Mouse (Mus musculus): ENCODE measurements around the gene Chst15. TPM values are rescaled to one million over a fixed set of nuclear protein-coding genes. Genes with fewer than 3 reads are reported as not detected.

Chst15 gene
- polyA plus RNA-seq (2016; fragmentation: Nextera tagmentation; extraction: Ambion mirVana) = 11.8 and 12.7 TPM in 2 replicates

GRCm38 (mm10) chr7:132317036-132317541, at the start of gene Chst15:
Gene Chst15 (minus strand): TSS chr7:132317228.
- H3K27me3 ChIP-seq (replicated peaks; ENCODE audit: low read depth, poor library complexity, severe bottlenecking) = peaks cover 56% of the 10 kb centered on the region
- H3K36me3 ChIP-seq (replicated peaks) = no peaks in the 10 kb centered on the region
- H3K27ac ChIP-seq (replicated peaks) = peak within 1 kb of the TSS; percentile 90
- peak within 1 kb of the TSS; percentile 88 for H3K4me3 ChIP-seq
- H3K4me1 ChIP-seq = peaks cover 54% of the 10 kb centered on the region
- under 1% methylated on average over 34 of the region's 34 CpGs for WGBS
- peak; percentile 85 for DNase-seq (ENCODE audit: low spot score)
- H3K9me3 ChIP-seq = no peaks in the 10 kb centered on the region

GRCm38 (mm10) chr7:132365703-132366384, 48.8 kb upstream of the Chst15 start:
- H3K27me3 ChIP-seq (replicated peaks; ENCODE audit: low read depth, poor library complexity, severe bottlenecking) = peaks cover 39% of the 10 kb centered on the region
- WGBS = 86% methylated on average over 5 of the region's 5 CpGs
- H3K4me1 ChIP-seq = peaks cover 20% of the 10 kb centered on the region
- no peak for DNase-seq (ENCODE audit: low spot score)
- H3K27ac ChIP-seq (replicated peaks) = no peak overlapping the region
- H3K9me3 ChIP-seq = no peaks in the 10 kb centered on the region
- H3K36me3 ChIP-seq (replicated peaks) = no peaks in the 10 kb centered on the region
- no peak overlapping the region for H3K4me3 ChIP-seq

DNA sequence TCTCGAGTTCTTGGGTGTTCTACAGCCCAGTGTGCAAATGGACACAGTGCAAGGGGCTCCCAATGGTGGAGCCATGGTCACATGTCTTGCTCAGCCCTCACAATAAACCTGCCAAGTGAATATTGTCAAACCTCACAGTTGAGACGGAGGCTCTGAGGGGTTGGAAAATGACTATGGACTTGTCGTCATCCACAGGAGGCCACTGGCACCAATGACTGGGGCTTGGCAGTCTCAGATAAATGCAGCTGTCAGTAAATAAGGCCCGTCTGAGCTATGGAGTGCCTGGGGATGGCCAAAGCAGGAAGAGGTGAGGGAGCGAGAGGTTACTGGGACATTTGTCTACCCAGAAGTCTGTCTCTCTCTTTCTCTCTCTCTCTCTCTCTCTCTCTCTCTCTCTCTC, 48.1 kb upstream of the Chst15 start:
- Histone ChIP-seq H3K27me3 (replicated peaks; ENCODE audit: low read depth, poor library complexity, severe bottlenecking) (peaks cover 45% of the 10 kb centered on the region), H3K27ac (replicated peaks) (no peak overlapping the region), H3K4me3 (no peak overlapping the region), H3K36me3 (replicated peaks) (no peaks in the 10 kb centered on the region), H3K4me1 (peaks cover 20% of the 10 kb centered on the region), H3K9me3 (no peaks in the 10 kb centered on the region)
- WGBS = 86% methylated on average over 5 of the region's 5 CpGs
- DNase-seq (ENCODE audit: low spot score) = no peak

GRCm38 (mm10) chr7:132364506-132364905, 47.5 kb upstream of the Chst15 start:
- 36% methylated on average over 5 of the region's 5 CpGs for WGBS

DNA sequence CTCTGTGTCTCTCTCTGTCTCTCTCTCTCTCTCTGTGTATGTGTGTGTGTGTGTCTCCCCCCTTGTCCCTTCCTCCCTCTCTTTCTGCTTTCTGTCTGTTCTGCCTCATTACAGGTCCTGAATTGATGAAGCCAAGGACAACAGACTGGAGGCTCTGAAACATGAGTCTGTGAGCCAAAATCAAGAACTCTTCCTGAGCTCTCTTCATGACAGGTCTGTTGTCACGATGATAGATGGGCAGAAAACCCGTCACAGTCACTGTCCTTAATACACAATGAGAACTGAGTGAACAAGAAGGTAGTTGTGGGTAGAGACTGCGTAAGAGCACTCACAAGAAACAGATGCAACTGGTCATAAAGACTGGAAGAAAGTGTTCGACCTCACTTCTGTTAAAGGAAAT, 43.3 kb upstream of the Chst15 start:
- Histone ChIP-seq H3K4me1 (peaks cover 53% of the 10 kb centered on the region), H3K9me3 (no peaks in the 10 kb centered on the region), H3K36me3 (replicated peaks) (no peaks in the 10 kb centered on the region), H3K4me3 (no peak overlapping the region), H3K27ac (replicated peaks) (no peak overlapping the region), H3K27me3 (replicated peaks; ENCODE audit: low read depth, poor library complexity, severe bottlenecking) (peaks cover 47% of the 10 kb centered on the region)
- 76% methylated on average over 4 of the region's 4 CpGs for WGBS
- no peak for DNase-seq (ENCODE audit: low spot score)

More at GRCm38 (mm10) chr7:132364506-132364905, 47.5 kb upstream of the Chst15 start:
- DNase-seq (ENCODE audit: low spot score) = no peak
- Histone ChIP-seq H3K4me3 (no peak overlapping the region), H3K27me3 (replicated peaks; ENCODE audit: low read depth, poor library complexity, severe bottlenecking) (peaks cover 51% of the 10 kb centered on the region), H3K27ac (replicated peaks) (no peak overlapping the region), H3K36me3 (replicated peaks) (no peaks in the 10 kb centered on the region), H3K4me1 (peaks cover 21% of the 10 kb centered on the region), H3K9me3 (no peaks in the 10 kb centered on the region)

GRCm38 (mm10) chr7:132358709-132359108, 41.7 kb upstream of the Chst15 start:
- DNase-seq (ENCODE audit: low spot score) = no peak
- 45% methylated on average over 4 of the region's 4 CpGs for WGBS
- Histone ChIP-seq H3K36me3 (replicated peaks) (no peaks in the 10 kb centered on the region), H3K4me1 (peaks cover 42% of the 10 kb centered on the region), H3K9me3 (no peaks in the 10 kb centered on the region), H3K27ac (replicated peaks) (0 out of 2 replicates have a peak overlapping the region, but pooled peaks have one; percentile 31), H3K4me3 (no peak overlapping the region), H3K27me3 (replicated peaks; ENCODE audit: low read depth, poor library complexity, severe bottlenecking) (peaks cover 47% of the 10 kb centered on the region)

- WGBS = 30% methylated on average over 3 of the region's 3 CpGs
- H3K4me1 ChIP-seq = peaks cover 42% of the 10 kb centered on the region
- H3K4me3 ChIP-seq = no peak overlapping the region
Observed at GRCm38 (mm10) chr7:132358250-132358649, 41.2 kb upstream of the Chst15 start.

GRCm38 (mm10) chr7:132357841-132358237, 40.8 kb upstream of the Chst15 start:
- H3K9me3 ChIP-seq = no peaks in the 10 kb centered on the region
- 85% methylated on average over 3 of the region's 3 CpGs for WGBS
- peaks cover 42% of the 10 kb centered on the region for H3K4me1 ChIP-seq
- no peak overlapping the region for H3K4me3 ChIP-seq
- no peaks in the 10 kb centered on the region for H3K36me3 ChIP-seq (replicated peaks)
- no peak overlapping the region for H3K27ac ChIP-seq (replicated peaks)
- H3K27me3 ChIP-seq (replicated peaks; ENCODE audit: low read depth, poor library complexity, severe bottlenecking) = peaks cover 47% of the 10 kb centered on the region
- no peak for DNase-seq (ENCODE audit: low spot score)

More at GRCm38 (mm10) chr7:132358250-132358649, 41.2 kb upstream of the Chst15 start:
- DNase-seq (ENCODE audit: low spot score) = no peak
- H3K36me3 ChIP-seq (replicated peaks) = no peaks in the 10 kb centered on the region
- no peak overlapping the region for H3K27ac ChIP-seq (replicated peaks)
- H3K27me3 ChIP-seq (replicated peaks; ENCODE audit: low read depth, poor library complexity, severe bottlenecking) = peaks cover 47% of the 10 kb centered on the region
- H3K9me3 ChIP-seq = no peaks in the 10 kb centered on the region

DNA sequence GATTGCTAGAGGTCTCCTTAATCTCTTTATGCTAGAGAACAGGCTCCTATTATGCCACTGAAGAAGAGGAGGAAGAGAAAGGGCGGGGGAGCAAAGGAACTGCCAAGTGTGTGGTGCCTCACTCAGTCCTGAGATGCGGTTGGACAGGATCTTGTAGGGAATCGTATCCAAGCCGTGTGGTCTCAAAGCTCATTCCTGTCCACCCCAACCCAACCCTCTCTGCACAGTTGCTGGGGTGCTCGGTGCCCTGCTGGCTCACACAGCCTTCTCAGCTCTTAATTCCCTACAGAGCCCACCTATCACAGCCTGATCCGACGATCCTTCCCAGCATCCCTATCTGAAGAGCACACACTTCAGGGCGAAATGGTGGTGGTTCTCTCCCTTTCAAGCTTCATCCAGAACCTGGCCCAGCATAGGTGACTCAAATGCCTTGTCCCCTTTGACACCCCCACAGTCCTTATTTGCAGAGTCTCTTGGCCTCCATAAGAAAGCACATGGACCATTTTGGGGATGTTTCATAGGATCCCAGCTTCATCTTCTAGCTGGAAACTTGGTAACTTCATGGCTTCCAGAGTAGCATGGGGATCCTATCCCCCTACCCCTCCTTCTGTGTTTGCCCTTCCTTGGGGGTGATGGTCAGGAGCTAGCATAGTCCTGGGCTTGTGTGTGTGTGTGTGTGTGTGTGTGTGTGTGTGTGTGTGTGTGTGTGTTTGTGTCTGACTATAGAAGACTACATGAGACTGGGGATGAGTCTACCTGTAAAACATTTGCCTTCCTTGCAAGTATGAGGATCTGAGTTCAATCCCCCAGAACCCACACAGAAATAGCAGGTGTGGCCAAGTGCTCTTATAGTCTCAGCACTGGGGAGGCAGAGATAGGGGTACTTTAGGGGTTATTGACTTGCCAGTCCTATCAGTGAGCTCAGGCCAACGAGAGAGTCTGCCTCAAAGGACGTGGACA, 40.1 kb upstream of the Chst15 start:
- Histone ChIP-seq H3K9me3 (no peaks in the 10 kb centered on the region), H3K4me3 (no peak overlapping the region), H3K27me3 (replicated peaks; ENCODE audit: low read depth, poor library complexity, severe bottlenecking) (peaks cover 42% of the 10 kb centered on the region), H3K36me3 (replicated peaks) (no peaks in the 10 kb centered on the region), H3K4me1 (peaks cover 45% of the 10 kb centered on the region), H3K27ac (replicated peaks) (peak overlapping the region; percentile 35; the same call in 1 of the 2 replicates)
- WGBS = 40% methylated on average over 10 of the region's 10 CpGs
- no peak for DNase-seq (ENCODE audit: low spot score)

DNA sequence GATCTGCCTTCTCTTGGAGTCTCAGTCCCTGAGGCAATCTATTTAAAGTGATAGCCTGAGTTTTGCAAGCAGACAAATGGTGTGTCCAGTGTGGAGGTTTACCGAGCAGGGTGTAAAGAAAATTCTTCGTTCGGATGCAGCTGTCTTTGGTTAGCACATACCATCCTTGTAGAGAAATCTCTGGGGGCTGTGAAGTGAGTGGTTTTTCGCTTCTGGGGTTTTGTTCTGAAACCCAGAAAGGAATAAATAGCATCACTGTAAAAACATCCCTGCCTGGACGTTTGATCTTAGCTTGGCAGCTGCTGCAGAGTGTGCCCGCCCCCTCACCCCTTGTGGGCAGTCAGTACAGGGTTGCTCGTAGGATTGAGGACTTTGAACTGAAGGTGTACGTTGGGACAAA, 39.2 kb upstream of the Chst15 start:
- Histone ChIP-seq H3K4me1 (peaks cover 45% of the 10 kb centered on the region), H3K9me3 (no peaks in the 10 kb centered on the region), H3K36me3 (replicated peaks) (no peaks in the 10 kb centered on the region), H3K27ac (replicated peaks) (no peak overlapping the region), H3K4me3 (no peak overlapping the region), H3K27me3 (replicated peaks; ENCODE audit: low read depth, poor library complexity, severe bottlenecking) (peaks cover 39% of the 10 kb centered on the region)
- WGBS = 12% methylated on average over 8 of the region's 8 CpGs
- DNase-seq (ENCODE audit: low spot score) = no peak

DNA sequence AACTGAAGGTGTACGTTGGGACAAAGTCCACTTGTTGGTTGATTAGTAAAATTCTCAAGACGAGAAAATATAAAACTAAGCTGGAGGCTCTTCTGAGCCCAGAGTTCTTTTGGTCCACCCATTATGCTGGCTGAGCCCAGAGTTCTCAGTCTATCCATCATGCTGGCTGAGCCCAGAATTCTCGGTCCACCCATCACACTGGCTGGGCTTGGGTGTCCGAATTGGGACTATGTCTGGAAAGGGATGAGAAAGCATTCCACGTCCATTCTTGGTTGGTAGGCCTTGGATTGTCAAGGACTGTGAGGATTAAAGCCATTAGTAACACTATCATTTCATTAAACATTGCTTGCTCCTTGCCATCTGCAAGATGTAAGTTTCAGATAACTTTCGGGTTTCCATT, 38.7 kb upstream of the Chst15 start:
- Histone ChIP-seq H3K27me3 (replicated peaks; ENCODE audit: low read depth, poor library complexity, severe bottlenecking) (peaks cover 35% of the 10 kb centered on the region), H3K4me3 (no peak overlapping the region), H3K27ac (replicated peaks) (no peak overlapping the region), H3K9me3 (no peaks in the 10 kb centered on the region), H3K4me1 (peaks cover 48% of the 10 kb centered on the region), H3K36me3 (replicated peaks) (no peaks in the 10 kb centered on the region)
- DNase-seq (ENCODE audit: low spot score) = no peak
- WGBS = 69% methylated on average over 6 of the region's 6 CpGs

- no peak for DNase-seq (ENCODE audit: low spot score)
- Histone ChIP-seq H3K27me3 (replicated peaks; ENCODE audit: low read depth, poor library complexity, severe bottlenecking) (no peaks in the 10 kb centered on the region), H3K27ac (replicated peaks) (no peak overlapping the region), H3K9me3 (no peaks in the 10 kb centered on the region), H3K36me3 (replicated peaks) (no peaks in the 10 kb centered on the region), H3K4me1 (peaks cover 31% of the 10 kb centered on the region), H3K4me3 (no peak overlapping the region)
- WGBS = 73% methylated on average over 6 of the region's 6 CpGs
Observed at GRCm38 (mm10) chr7:132349075-132349572, 32.1 kb upstream of the Chst15 start.

Data from embryonic facial prominence, embryonic 10.5 days (tissue).